In genomic region chr10:116768642-116769041, GRCm38 (mm10) we compare ENCODE assay signal across 8 mouse cellular contexts.
DNase-seq lines count a peak whose midpoint lies in the region; ATAC-seq lines count a peak whose summit lies in the region.

No protein-coding gene starts in this region.

- H3K27ac ChIP-seq in heart, embryonic 11.5 days (ENCODE audit: low read depth, low read length), result peak overlapping the region; percentile 50; the same call in 1 of the 2 replicates

- no peaks in the 10 kb centered on the region for H3K36me3 ChIP-seq in heart, embryonic 11.5 days (ENCODE audit: control insufficient read depth, insufficient read depth, low read length)

- H3K9ac ChIP-seq in heart, embryonic 11.5 days (ENCODE audit: low read depth, low read length), result no peak overlapping the region

- no peaks in the 10 kb centered on the region; the same call in 1 of the 2 replicates for H3K27me3 ChIP-seq in heart, embryonic 11.5 days (ENCODE audit: control insufficient read depth, insufficient read depth, low read length)

- ATAC-seq in heart, embryonic 11.5 days (replicated peaks; ENCODE audit: insufficient number of reproducible peaks, low FRiP score, low TSS enrichment), result peak; percentile 37; the same call in 1 of the 2 replicates
- ATAC-seq in frontal cortex, adult (ENCODE audit: low TSS enrichment), result no peak

- peaks cover 20% of the 10 kb centered on the region for H3K4me1 ChIP-seq in heart, embryonic 11.5 days (ENCODE audit: control insufficient read depth, insufficient read depth, low read length)

- no peaks in the 10 kb centered on the region for H3K9me3 ChIP-seq in heart, embryonic 11.5 days (replicated peaks; ENCODE audit: control insufficient read depth, low read length)

- no peak overlapping the region for H3K4me2 ChIP-seq in heart, embryonic 11.5 days

- whole genome bisulfite sequencing in heart, embryonic 11.5 days (ENCODE audit: insufficient replicate concordance), result 39% methylated on average over 13 of the region's 13 CpGs

- peak; percentile 37 for DNase-seq in adrenal gland, postnatal 10 days
- no peak for DNase-seq in adrenal gland, postnatal 4 days (ENCODE audit: low spot score in 2 of 2)
- peak; percentile 58 for DNase-seq in kidney, postnatal 10 days
- no peak for DNase-seq in kidney, adult 11 months
- DNase-seq in lung, postnatal 14 days, result peak; percentile 20
- no peak for DNase-seq in yolk sac, embryonic 10.5 days (ENCODE audit: low spot score)

- no peak overlapping the region for H3K4me3 ChIP-seq in heart, embryonic 11.5 days (ENCODE audit: low read depth, low read length)

Comparison
In these comparisons a context has a peak if more than half of its experiments do, and no peak if none do; other contexts are left out.
1. DNase-seq: peak in adrenal gland, postnatal 10 days (single experiment), kidney, postnatal 10 days (single experiment) and lung, postnatal 14 days (single experiment); none in adrenal gland, postnatal 4 days (0 of 2), kidney, adult 11 months (single experiment) and yolk sac, embryonic 10.5 days (single experiment).